Mouse (Mus musculus): ENCODE measurements around the gene Gemin6.
"Not testable (repeated sequence)": the region's sequence is repeated elsewhere in the genome, so short reads cannot be mapped to it uniquely, and the experiment has no call there.

Gemin6 gene

GRCm38 (mm10) chr17:80224326-80225116, at the start of gene Gemin6:
Gene Gemin6 (plus strand): TSS chr17:80224441.
- peak; percentile 85 to 89 for DNase-seq

- DNase-seq = no peak
Measured at GRCm38 (mm10) chr17:80174699-80175385, 49.4 kb upstream of the Gemin6 start.

DNA sequence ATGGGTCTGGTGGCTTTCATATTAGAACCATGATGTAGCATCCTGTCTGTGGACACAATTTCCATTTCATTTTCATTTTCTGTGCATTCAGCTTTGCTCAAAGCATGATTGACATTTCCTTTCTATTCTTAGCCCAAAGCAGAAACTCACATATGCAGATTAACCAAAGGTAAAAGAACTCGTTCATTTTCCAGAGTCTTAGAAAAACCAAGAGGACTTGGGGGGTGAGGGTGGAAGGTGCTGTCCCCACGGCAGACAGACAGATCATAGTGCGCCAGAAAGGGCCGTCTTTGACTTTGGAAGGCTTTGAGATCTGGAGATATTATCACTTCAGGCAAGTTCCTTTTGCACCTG, 48.9 kb upstream of the Gemin6 start:
- no peak for DNase-seq

DNA sequence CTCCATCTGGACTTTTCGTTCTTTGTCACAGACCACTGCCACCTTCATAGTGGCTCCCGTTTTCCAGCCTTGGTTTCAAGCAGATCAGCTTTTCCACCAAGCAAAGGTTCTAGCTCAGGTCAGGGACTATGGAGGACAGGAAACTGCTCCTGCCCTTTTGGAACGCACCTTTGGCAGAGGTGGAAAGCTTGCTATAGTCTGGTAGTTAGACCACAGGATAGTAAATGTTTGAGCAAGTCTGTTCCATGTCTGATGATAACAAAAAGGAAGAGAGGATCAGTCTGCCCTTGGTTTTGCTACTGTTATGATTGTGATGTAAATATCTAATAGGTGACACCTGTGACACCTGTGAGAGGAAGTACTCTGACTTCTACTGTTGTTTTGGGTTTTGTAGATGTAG, 48.3 kb upstream of the Gemin6 start:
- no peak for DNase-seq

DNA sequence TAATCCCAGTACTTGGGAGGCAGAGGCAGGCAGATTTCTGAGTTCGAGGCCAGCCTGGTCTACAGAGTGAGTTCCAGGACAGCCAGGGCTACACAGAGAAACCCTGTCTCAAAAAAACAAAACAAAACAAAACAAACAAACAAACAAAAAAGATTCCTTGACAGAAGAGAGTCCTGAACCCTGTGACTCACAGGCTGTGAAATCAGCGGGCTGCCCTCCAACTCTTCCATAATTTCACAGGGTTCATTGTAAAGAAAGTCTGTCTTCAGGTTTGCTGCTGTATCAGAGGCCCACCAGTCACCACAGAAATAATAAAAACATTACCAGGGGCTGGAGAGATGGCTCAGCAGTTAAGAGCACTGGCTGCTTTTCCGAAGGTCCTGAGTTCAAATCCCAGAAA, 45.4 kb upstream of the Gemin6 start:
- DNase-seq = not testable (repeated sequence)

DNA sequence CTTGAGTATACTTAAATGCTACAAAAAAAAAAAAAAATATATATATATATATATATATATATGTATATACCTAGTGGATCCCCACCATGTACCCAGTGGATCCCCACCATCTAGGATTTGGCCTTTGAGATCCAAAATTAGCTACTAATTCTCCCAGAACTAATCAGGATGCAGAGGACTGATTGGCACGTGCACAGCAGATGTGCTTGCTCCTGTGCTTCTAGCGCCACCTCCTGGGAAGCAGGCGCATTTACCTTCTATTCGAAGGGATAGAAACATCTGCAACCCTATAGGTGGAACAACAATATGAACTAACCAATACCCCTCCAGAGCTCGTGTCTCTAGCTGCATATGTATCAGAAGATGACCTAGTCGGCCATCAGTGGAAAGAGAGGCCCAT, 44.3 kb upstream of the Gemin6 start:
- peak; percentile 74 to 78 for DNase-seq

GRCm38 (mm10) chr17:80180468-80180867, 43.8 kb upstream of the Gemin6 start:
- no peak for DNase-seq

- no peak for DNase-seq
Measured at GRCm38 (mm10) chr17:80183615-80184014, 40.6 kb upstream of the Gemin6 start.

GRCm38 (mm10) chr17:80193075-80193474, 31.2 kb upstream of the Gemin6 start:
- DNase-seq = no peak

DNA sequence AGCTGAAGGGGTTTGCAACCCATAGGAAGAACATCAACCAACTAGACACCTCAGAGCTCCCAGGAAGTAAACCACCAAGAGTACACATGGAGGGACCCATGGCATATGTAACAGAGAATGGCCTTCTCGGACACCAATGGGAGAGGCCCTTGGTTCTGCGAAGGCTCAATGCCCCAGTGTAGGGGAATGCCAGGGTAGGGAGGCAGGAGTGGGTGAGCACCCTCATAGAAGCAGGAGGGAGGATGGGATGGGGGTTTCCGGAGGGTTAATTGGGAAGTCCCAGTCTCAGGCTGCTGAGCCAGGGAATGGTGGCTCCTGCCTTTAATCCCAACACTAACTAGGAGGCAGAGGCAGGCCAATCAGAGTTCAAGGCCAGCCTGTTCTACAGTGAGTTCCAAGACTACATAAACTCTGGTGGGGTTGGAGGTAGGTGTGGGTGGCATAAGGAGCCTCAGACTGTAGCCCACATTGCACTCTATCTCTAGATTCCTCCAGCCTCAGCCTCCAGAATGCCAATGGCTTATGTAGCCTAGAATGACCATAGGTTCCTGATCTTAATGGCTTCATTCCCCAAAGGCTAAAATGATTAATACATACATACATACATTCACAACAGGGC, 25.0 kb upstream of the Gemin6 start:
- no peak for DNase-seq

DNA sequence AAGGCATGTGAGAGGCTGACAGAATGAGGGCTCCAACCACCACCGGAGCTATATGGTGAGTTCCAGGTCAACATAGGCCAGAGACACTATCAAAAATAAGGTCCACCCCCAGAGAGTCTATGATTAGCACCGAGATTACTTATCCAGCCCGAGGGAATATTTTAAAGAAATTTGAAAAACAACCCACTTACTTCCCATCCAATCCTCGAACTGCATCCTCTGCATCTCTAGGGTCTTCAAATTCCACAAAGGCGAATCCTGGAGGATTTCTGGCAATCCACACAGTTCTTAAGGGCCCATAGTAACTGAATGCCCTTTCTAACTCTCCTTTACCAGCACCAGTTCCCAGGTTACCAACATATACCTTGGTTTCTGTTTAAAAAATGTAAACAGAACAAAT, 18.6 kb upstream of the Gemin6 start:
- DNase-seq = no peak

DNA sequence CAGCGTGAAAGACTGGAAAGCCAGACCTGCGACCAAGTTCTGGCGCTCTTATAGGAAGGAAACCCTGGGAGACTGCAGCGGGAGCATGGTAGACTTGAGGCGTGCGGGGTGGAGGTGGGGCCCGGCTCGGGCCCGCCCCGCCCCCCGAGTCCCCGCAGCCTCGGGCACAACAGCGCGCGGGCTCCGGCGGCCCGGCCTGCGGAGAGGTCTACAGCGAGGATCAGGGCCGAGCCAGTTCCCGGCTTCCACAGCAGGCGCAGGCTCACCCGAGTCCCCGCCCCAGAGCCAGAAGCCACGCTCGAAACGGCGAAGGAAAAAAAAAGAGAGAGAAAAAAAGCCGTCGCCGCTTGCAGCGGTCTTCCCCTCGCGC, 18.0 kb upstream of the Gemin6 start:
- DNase-seq = no peak

- DNase-seq = peak; percentile 98
Measured at GRCm38 (mm10) chr17:80206671-80207581, 17.3 kb upstream of the Gemin6 start, which contains the start of the genes Srsf7 and Ttc39d. Gene Srsf7 (minus strand): TSS chr17:80207307. Gene Ttc39d (plus strand): TSS chr17:80207460.

DNA sequence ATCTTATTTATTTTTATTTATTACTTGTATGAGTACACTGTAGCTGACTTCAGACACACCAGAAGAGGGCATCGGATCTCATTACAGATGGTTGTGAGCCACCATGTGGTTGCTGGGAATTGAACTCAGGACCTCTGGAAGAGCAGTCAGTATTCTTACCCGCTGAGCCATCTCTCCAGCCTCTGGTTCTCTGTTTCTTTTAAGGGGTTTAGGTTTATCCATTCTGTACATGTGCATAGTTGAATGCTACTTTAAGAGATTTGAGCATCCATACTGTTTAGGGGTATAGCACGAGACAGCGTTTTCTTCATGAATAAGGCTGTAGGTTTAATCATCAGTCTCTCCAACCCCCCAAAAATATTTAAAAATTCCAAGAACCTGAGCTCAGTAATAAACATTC, 10.2 kb upstream of the Gemin6 start:
- not testable (repeated sequence) for DNase-seq

DNA sequence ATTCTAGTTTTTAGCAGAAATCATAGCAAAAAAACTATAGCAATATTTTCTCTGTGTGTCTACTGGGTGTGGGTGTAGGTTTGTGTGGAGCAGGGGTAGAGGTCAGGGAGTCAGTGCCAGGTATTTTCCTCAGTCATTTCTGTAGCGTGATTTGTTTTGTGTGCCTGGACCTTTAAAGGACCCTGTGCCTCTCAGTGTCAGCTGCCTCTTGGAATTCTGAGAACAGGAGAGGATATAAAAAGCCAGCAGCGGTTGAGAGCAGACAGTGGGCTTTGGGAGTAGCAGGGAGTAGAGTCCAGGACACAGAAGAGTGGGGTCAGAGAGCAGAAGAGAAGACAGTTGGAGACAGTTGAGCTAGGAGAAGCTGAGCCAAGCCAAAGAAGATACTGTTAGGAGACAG, 4.1 kb upstream of the Gemin6 start:
- DNase-seq = no peak

DNA sequence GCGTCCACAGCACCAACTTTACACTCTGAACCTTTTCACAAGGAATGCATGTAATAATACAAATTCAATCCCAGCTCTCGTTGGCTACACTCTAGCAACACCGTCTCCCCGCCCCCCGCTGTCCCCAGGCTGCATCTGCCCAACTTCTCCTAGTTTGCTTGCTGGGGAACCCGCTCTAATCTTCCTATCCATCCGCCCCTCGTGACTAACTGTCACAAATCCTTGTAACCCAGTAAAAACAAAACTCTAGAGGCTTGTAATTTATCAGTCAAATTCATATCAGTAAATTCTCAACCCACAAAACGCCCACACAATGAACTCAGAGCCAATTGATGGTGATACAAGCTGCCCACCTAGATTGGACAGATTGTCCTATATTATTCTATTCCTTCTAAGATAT, 3.0 kb upstream of the Gemin6 start:
- DNase-seq = no peak

- no peak for DNase-seq
Measured at GRCm38 (mm10) chr17:80221890-80222628, 2.2 kb upstream of the Gemin6 start.

GRCm38 (mm10) chr17:80223829-80224228, 412 bp upstream of the Gemin6 start:
- no peak for DNase-seq

DNA sequence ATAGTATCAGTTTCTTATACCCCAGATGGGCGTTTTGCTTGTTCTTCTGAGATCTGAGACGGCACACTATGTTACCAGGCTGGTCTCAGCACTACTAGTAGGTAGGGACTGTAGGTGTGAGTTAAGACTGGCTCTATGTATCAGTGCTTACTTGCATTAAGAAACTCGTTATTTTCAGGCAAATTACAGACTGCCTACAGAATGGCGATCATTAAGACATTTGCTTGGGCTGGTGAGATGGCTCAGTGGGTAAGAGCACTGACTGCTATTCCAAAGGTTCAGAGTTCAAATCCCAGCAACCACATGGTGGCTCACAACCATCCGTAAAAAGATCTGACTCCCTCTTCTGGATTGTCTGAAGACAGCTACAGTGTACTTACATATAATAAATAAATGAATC, 901 bp downstream of the Gemin6 start:
- DNase-seq = not testable (repeated sequence)

DNA sequence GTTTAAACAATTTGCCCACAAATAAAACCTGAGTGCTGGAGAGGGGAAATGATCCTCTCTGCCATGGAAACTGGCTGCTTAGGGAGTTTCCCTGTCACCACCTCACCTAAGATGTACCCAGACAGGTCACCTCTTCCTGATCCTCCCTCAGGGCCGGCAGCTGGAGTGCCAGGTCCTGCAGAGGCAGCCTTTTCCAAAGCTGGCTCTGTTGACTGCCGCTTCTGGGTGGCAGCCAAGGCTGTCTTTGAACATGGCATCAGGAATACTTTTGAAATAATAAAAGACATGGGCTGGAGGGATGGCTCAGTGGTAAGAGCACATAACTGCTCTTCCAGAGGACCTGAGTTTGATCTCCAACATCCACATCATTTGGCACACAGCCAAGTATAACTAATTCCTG, 5.2 kb downstream of the Gemin6 start:
- DNase-seq = no peak

DNA sequence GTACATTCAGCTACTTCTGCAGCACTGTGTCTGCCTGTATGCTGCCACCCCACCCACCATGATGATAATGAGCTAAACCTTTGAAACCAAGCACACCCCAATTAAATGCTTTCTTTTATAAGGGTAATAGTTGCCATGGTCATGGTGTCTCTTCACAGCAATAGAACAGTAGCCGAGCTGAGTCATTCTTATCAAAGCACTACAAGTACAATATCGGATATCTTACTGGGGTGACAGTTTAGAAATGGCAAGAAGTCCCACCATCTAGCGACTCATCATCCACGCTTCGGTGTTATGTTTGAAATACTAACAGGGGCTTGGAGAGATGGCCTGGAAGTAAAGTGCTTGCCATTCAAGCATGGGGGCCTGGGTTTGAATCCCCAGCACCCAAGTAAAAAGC, 9.6 kb downstream of the Gemin6 start:
- DNase-seq = no peak

- no peak for DNase-seq
Measured at GRCm38 (mm10) chr17:80234376-80234775, 10.1 kb downstream of the Gemin6 start.
